8 mouse cellular contexts compared by ENCODE assay signal in genomic region chr2:32287923-32288367, GRCm38 (mm10). TPM values are rescaled to one million over a fixed set of nuclear protein-coding genes. Genes with fewer than 3 reads are reported as not detected.
DNase-seq lines count a peak whose midpoint lies in the region; ATAC-seq and TF ChIP-seq lines count a peak whose summit lies in the region.

TSS of gene Swi5 (minus strand) at chr2:32288075.

- no peak for TF ChIP-seq CTCF in gastrocnemius, adult 2 months (IDR thresholded peaks at IDR 0.05)
- no peak for TF ChIP-seq CTCF in hindbrain, postnatal 0 days (IDR thresholded peaks at IDR 0.05; ENCODE audit: low read depth)
- no peak for TF ChIP-seq CTCF in left cerebral cortex, adult 2 months (IDR thresholded peaks at IDR 0.05)

- peaks cover 19% of the 10 kb centered on the region; the same call in 1 of the 2 replicates for H3K36me3 ChIP-seq in hindbrain, postnatal 0 days (ENCODE audit: insufficient read depth, low read length)

- H3K27ac ChIP-seq in gastrocnemius, adult 2 months, result peak within 1 kb of the TSS; percentile 98
- H3K27ac ChIP-seq in hindbrain, postnatal 0 days, result peak within 1 kb of the TSS; percentile 85
- H3K27ac ChIP-seq in left cerebral cortex, adult 2 months, result peak within 1 kb of the TSS; percentile 95

- H3K4me1 ChIP-seq in hindbrain, postnatal 0 days (ENCODE audit: insufficient read depth, low read length), result peaks cover 10% of the 10 kb centered on the region

- 0% methylated on average over 40 of the region's 41 CpGs for WGBS in hindbrain, postnatal 0 days

- peak; percentile 98 for ATAC-seq in common myeloid progenitor, adult 5-6 weeks (replicated peaks; ENCODE audit: low read depth, poor library complexity, severe bottlenecking)
- ATAC-seq in hindbrain, postnatal 0 days, result peak; percentile 100
- ATAC-seq in megakaryocyte, adult 5-6 weeks (ENCODE audit: poor library complexity, severe bottlenecking), result peak; percentile 99

- DNase-seq in ZHBTc4 (ENCODE audit: low read depth, low spot score), result peak; percentile 100
- DNase-seq in gastrocnemius, adult 2 months, result peak; percentile 99
- peak; percentile 100 for DNase-seq in hindbrain, postnatal 0 days (ENCODE audit: low spot score)
- DNase-seq in left cerebral cortex, adult 2 months (ENCODE audit: extremely low spot score in 1 of 2, low spot score in 2 of 2), result peak; percentile 96 to 98
- peak; percentile 97 to 98 for DNase-seq in right cerebral cortex, adult 2 months (ENCODE audit: low spot score in 2 of 2)
- peak; percentile 99 for DNase-seq in urinary bladder, postnatal 14 days (ENCODE audit: low spot score)

- peak within 1 kb of the TSS; percentile 90 for H3K9ac ChIP-seq in hindbrain, postnatal 0 days (replicated peaks; ENCODE audit: low read length)

- intact Hi-C loops in gastrocnemius, adult 2 months (cut with DNase I), result loop anchor here (5.0 kb wide), 2 partner anchors 136 to 151 kb away; partner anchors contain the start of gene Prrc2b
- intact Hi-C loops in left cerebral cortex, adult 2 months (cut with DNase I), result loop anchor here (2.0 to 5.0 kb wide), 2 partner anchors 51 to 156 kb away; partner anchors contain the start of gene Pomt1

- no peaks in the 10 kb centered on the region for H3K9me3 ChIP-seq in hindbrain, postnatal 0 days (ENCODE audit: low read length)

- peak within 1 kb of the TSS; percentile 92 for H3K4me2 ChIP-seq in hindbrain, postnatal 0 days (ENCODE audit: low read depth, low read length)

- H3K27me3 ChIP-seq in hindbrain, postnatal 0 days (ENCODE audit: insufficient read depth, low read length), result no peaks in the 10 kb centered on the region

- H3K4me3 ChIP-seq in gastrocnemius, adult 2 months, result peak within 1 kb of the TSS; percentile 71
- peak within 1 kb of the TSS; percentile 58 for H3K4me3 ChIP-seq in hindbrain, postnatal 0 days (ENCODE audit: low read length)
- H3K4me3 ChIP-seq in left cerebral cortex, adult 2 months, result peak within 1 kb of the TSS; percentile 97

RNA-seq across cellular contexts. Expression of gene Swi5, which starts in this region (rescaled TPM):
- 324 and 355 TPM in 2 replicates for total RNA-seq in common myeloid progenitor, adult 5-6 weeks (2017)
- total RNA-seq in gastrocnemius, adult 2 months (2021), result 100 to 1,000 TPM; 118 to 175 TPM
- 302 and 319 TPM in 2 replicates for total RNA-seq in hindbrain, postnatal 0 days (2014; rRNA removed)
- polyA plus RNA-seq in hindbrain, postnatal 0 days (2015; fragmentation: Nextera tagmentation; extraction: Ambion mirVana), result 487 and 513 TPM in 2 replicates
- total RNA-seq in left cerebral cortex, adult 2 months (2021), result 100 to 1,000 TPM; 186 to 193 TPM
- 114 and 143 TPM in 2 replicates for total RNA-seq in megakaryocyte, adult 5-6 weeks (2015)
- total RNA-seq in megakaryocyte, adult 5-6 weeks (2017), result 208 and 230 TPM in 2 replicates

Comparison
In these comparisons a context has a peak if more than half of its experiments do, and no peak if none do; other contexts are left out.
1. Peak in every context shown above with its lines: DNase-seq, ATAC-seq, H3K4me3 ChIP-seq and H3K27ac ChIP-seq.